Mouse (Mus musculus) midbrain, postnatal 0 days (tissue): ENCODE results near the gene Gm8720. TPM values are rescaled to one million over a fixed set of nuclear protein-coding genes. Genes with fewer than 3 reads are reported as not detected.
"Not testable (repeated sequence)": the region's sequence is repeated elsewhere in the genome, so short reads cannot be mapped to it uniquely, and the experiment has no call there.

Source experiments
- ATAC-seq: fragments of 200-750 bp; cut with Nextera tagmentation; 2 replicates; pipeline ENCODE4 v1.8.0; 2017; ENCODE audit warnings: moderate number of reproducible peaks, mild to moderate bottlenecking, moderate TSS enrichment, moderate library complexity; ENCODE audit not compliant: low FRiP score
- DNase-seq: peaks from one replicate; pipeline ENCODE4 v3.0.0-alpha.2; 2015; ENCODE audit warnings: low spot score
- H3K27ac ChIP-seq: fragments of 300-500 bp; sonication (generic); 2 replicates; pipeline ENCODE4 v1.5.1; 2014; ENCODE audit warnings: low read depth, mild to moderate bottlenecking, low read length, mixed read lengths
- H3K27me3 ChIP-seq: fragments of 300-500 bp; sonication (generic); 2 replicates; pipeline ENCODE4 v1.6.1; 2014; ENCODE audit warnings: low read length, control low read depth, mixed read lengths; ENCODE audit not compliant: insufficient read depth
- H3K36me3 ChIP-seq: fragments of 300-500 bp; sonication (generic); 2 replicates; pipeline ENCODE4 v1.6.1; 2014; ENCODE audit warnings: low read length, control low read depth, mixed read lengths; ENCODE audit not compliant: insufficient read depth
- H3K4me1 ChIP-seq: fragments of 300-500 bp; sonication (generic); 2 replicates; pipeline ENCODE4 v1.6.1; 2014; ENCODE audit warnings: mild to moderate bottlenecking, control low read depth, antibody characterized with exemption, low read length, mixed read lengths; ENCODE audit not compliant: insufficient read depth
- H3K4me2 ChIP-seq: fragments of 300-500 bp; sonication (generic); 2 replicates; pipeline ENCODE4 v1.6.1; 2014; ENCODE audit warnings: low read depth, mild to moderate bottlenecking, low read length, mixed read lengths; ENCODE audit not compliant: poor library complexity, severe bottlenecking
- H3K4me3 ChIP-seq: fragments of 300-500 bp; sonication (generic); 2 replicates; pipeline ENCODE4 v1.5.1; 2014; ENCODE audit warnings: low read depth, mild to moderate bottlenecking, low read length, moderate library complexity
- H3K9ac ChIP-seq: fragments of 300-500 bp; sonication (generic); replicated peaks from 2 replicates; pipeline ENCODE4 v1.6.1; 2014; ENCODE audit warnings: mild to moderate bottlenecking, low read length, moderate library complexity, mixed read lengths; ENCODE audit not compliant: poor library complexity, severe bottlenecking
- H3K9me3 ChIP-seq: fragments of 300-500 bp; sonication (generic); 2 replicates; pipeline ENCODE4 v1.6.1; 2016; ENCODE audit warnings: low read length, control low read depth
- WGBS: fragments of 180-500 bp; shearing (Covaris S2); extraction: QIAGEN DNeasy Blood & Tissue Kit; methylation state at CpG from one replicate; pipeline ENCODE4 v1.1.7; 2014; 5-methylcytosine and 5-hydroxymethylcytosine counted together
- polyA plus RNA-seq: library from polyadenylated mRNA; unstranded; fragments of >200 nt; fragmentation: Nextera tagmentation; extraction: Ambion mirVana; gene quantifications from 2 replicates; pipeline ENCODE4 v1.2.1, GENCODE M21; 2015
- total RNA-seq: library from RNA; depleted of rRNA; stranded (reverse); fragments of >200 nt; gene quantifications from 2 replicates; pipeline ENCODE4 v1.2.3, GENCODE M21; 2014; rRNA removed

Gene Gm8720
- total RNA-seq (not detected in 2 replicates), polyA plus RNA-seq (not detected in 2 replicates)

- H3K9ac ChIP-seq, H3K9me3 ChIP-seq, DNase-seq, H3K4me3 ChIP-seq, H3K4me1 ChIP-seq, H3K36me3 ChIP-seq, ATAC-seq, H3K27me3 ChIP-seq, H3K4me2 ChIP-seq, H3K27ac ChIP-seq: not testable (repeated sequence)
- WGBS = no CpG with 5 or more reads among the region's 1 CpGs
Observed at GRCm38 (mm10) chr7:23067356-23067755, at the start of gene Gm8720. Gm8720 (minus strand) TSS chr7:23067456.

- ATAC-seq, H3K4me1 ChIP-seq, H3K4me2 ChIP-seq, H3K27ac ChIP-seq, H3K27me3 ChIP-seq, H3K9me3 ChIP-seq, H3K36me3 ChIP-seq, DNase-seq, H3K9ac ChIP-seq, H3K4me3 ChIP-seq: not testable (repeated sequence)
- WGBS = no CpG with 5 or more reads among the region's 1 CpGs
Observed at GRCm38 (mm10) chr7:23055240-23055639, 12.0 kb downstream of the Gm8720 start, which contains the start of gene Vmn1r163. Vmn1r163 (plus strand) TSS chr7:23055540.

- not testable (repeated sequence) for H3K9ac ChIP-seq, H3K4me1 ChIP-seq, H3K4me3 ChIP-seq, H3K9me3 ChIP-seq, H3K36me3 ChIP-seq, DNase-seq, ATAC-seq, H3K4me2 ChIP-seq, H3K27me3 ChIP-seq, H3K27ac ChIP-seq
- no CpG with 5 or more reads among the region's 3 CpGs for WGBS
Observed at GRCm38 (mm10) chr7:23019823-23020222, 47.4 kb downstream of the Gm8720 start, which contains the start of gene Gm4216. Gm4216 (minus strand) TSS chr7:23019923.

Other genes with a start within 250 kb of the Gm8720 start
- not detected in 2 replicates for gene Vmn1r159, start 223.9 kb downstream of the Gm8720 start, total RNA-seq
- gene Vmn1r159, start 223.9 kb downstream of the Gm8720 start, polyA plus RNA-seq = not detected in 2 replicates
- gene Vmn1r160, start 196.2 kb downstream of the Gm8720 start, total RNA-seq = not detected in 2 replicates
- gene Vmn1r160, start 196.2 kb downstream of the Gm8720 start, polyA plus RNA-seq = not detected in 2 replicates
- gene Gm4214, start 82.8 kb downstream of the Gm8720 start, total RNA-seq = not detected in 2 replicates
- not detected in 2 replicates for gene Gm4214, start 82.8 kb downstream of the Gm8720 start, polyA plus RNA-seq
- gene Gm4216, start 47.5 kb downstream of the Gm8720 start, total RNA-seq = not detected in 2 replicates
- not detected in 2 replicates for gene Gm4216, start 47.5 kb downstream of the Gm8720 start, polyA plus RNA-seq
- not detected in 2 replicates for gene Vmn1r163, start 11.9 kb downstream of the Gm8720 start, total RNA-seq
- gene Vmn1r163, start 11.9 kb downstream of the Gm8720 start, polyA plus RNA-seq = not detected in 2 replicates
- not detected in 2 replicates for gene Gm10662, start 77.0 kb upstream of the Gm8720 start, total RNA-seq
- not detected in 2 replicates for gene Gm10662, start 77.0 kb upstream of the Gm8720 start, polyA plus RNA-seq
- not detected in 2 replicates for gene Vmn1r165, start 149.9 kb upstream of the Gm8720 start, total RNA-seq
- not detected in 2 replicates for gene Vmn1r165, start 149.9 kb upstream of the Gm8720 start, polyA plus RNA-seq
- gene Vmn1r166, start 184.2 kb upstream of the Gm8720 start, total RNA-seq = not detected in 2 replicates
- gene Vmn1r166, start 184.2 kb upstream of the Gm8720 start, polyA plus RNA-seq = not detected in 2 replicates
- gene Gm6902, start 211.4 kb upstream of the Gm8720 start, total RNA-seq = not detected in 2 replicates
- gene Gm6902, start 211.4 kb upstream of the Gm8720 start, polyA plus RNA-seq = not detected in 2 replicates
- gene Nlrp4e, start 233.7 kb upstream of the Gm8720 start, total RNA-seq = not detected in 2 replicates
- gene Nlrp4e, start 233.7 kb upstream of the Gm8720 start, polyA plus RNA-seq = not detected in 2 replicates